10 mouse cellular contexts compared by ENCODE assay signal in the genomic region with DNA sequence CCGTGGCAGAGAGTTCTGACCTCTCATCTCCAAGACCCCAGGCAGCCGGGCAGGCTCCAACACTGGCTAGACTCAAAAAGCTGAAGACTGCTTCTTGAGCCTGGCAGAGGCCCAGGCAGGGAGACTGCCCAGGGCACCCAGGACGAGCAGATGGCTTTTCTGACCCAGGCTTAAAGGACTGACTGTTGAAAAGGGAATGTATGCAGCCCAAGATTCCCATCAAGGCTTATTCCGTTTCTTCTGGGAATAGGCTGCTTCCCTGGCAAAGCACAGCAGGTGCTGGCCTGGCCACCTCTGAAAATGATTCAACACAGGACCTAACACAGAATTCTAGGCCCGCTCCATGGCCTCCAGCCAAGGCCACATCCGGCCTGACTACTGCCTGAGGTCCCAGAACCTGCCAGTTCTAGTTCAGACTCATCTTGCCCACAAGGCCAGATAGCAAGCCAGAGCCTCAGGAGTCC. TPM values are rescaled to one million over a fixed set of nuclear protein-coding genes. Genes with fewer than 3 reads are reported as not detected.
DNase-seq lines count a peak whose midpoint lies in the region; ATAC-seq lines count a peak whose summit lies in the region.
"Had no signal": no experiment of that assay in that cellular context is flagged by ENCODE, and none has a peak within 500 bp of the region (broad histone marks: within the 10 kb centered on the region; RNA-seq: fewer than 3 reads in every experiment).

No protein-coding gene starts in this region.

- H3K4me2 ChIP-seq in heart, embryonic 11.5 days = no peak overlapping the region
- H3K4me2 ChIP-seq in midbrain, embryonic 15.5 days = no peak overlapping the region
- no peak overlapping the region for H3K4me2 ChIP-seq in forebrain, embryonic 12.5 days
- H3K4me2 ChIP-seq: lung, embryonic 15.5 days had no signal

- WGBS in heart, embryonic 10.5 days = 79% methylated on average over 6 of the region's 6 CpGs
- WGBS in heart, embryonic 11.5 days (ENCODE audit: insufficient replicate concordance) = 78% methylated on average over 6 of the region's 6 CpGs
- WGBS in midbrain, embryonic 15.5 days = 79% methylated on average over 6 of the region's 6 CpGs
- 79% methylated on average over 6 of the region's 6 CpGs for WGBS in forebrain, embryonic 12.5 days

- peaks cover 52% of the 10 kb centered on the region for H3K4me1 ChIP-seq in heart, embryonic 10.5 days
- H3K4me1 ChIP-seq in heart, embryonic 11.5 days (ENCODE audit: control insufficient read depth, insufficient read depth, low read length) = peaks cover 30% of the 10 kb centered on the region
- peaks cover 10% of the 10 kb centered on the region for H3K4me1 ChIP-seq in midbrain, embryonic 15.5 days
- peaks cover 13% of the 10 kb centered on the region for H3K4me1 ChIP-seq in forebrain, embryonic 12.5 days

- no peak overlapping the region for H3K27ac ChIP-seq in heart, embryonic 10.5 days
- no peak overlapping the region for H3K27ac ChIP-seq in heart, embryonic 11.5 days (ENCODE audit: low read depth, low read length)
- no peak overlapping the region for H3K27ac ChIP-seq in midbrain, embryonic 15.5 days
- H3K27ac ChIP-seq in forebrain, embryonic 12.5 days = no peak overlapping the region
- H3K27ac ChIP-seq: lung, embryonic 15.5 days had no signal

- no peak for ATAC-seq in heart, embryonic 11.5 days (replicated peaks; ENCODE audit: insufficient number of reproducible peaks, low FRiP score, low TSS enrichment)
- ATAC-seq in midbrain, embryonic 15.5 days (replicated peaks) = no peak
- no peak for ATAC-seq in forebrain, embryonic 12.5 days (ENCODE audit: low FRiP score)

- DNase-seq in heart, adult 18-20 months = peak; percentile 72 to 74
- no peak for DNase-seq in heart, embryonic 10.5 days (ENCODE audit: low spot score)
- peak; percentile 69 for DNase-seq in urinary bladder, postnatal 14 days (ENCODE audit: low spot score)
- no peak for DNase-seq in urinary bladder, postnatal 10 days (ENCODE audit: low spot score)
- no peak for DNase-seq in spleen, postnatal 14 days (ENCODE audit: low spot score in 2 of 2)

- H3K36me3 ChIP-seq in heart, embryonic 10.5 days = peaks cover 48% of the 10 kb centered on the region
- peaks cover 40% of the 10 kb centered on the region for H3K36me3 ChIP-seq in heart, embryonic 11.5 days (ENCODE audit: control insufficient read depth, insufficient read depth, low read length)
- peaks cover 32% of the 10 kb centered on the region for H3K36me3 ChIP-seq in midbrain, embryonic 15.5 days (replicated peaks)
- H3K36me3 ChIP-seq in forebrain, embryonic 12.5 days (replicated peaks) = peaks cover 45% of the 10 kb centered on the region

- no peak overlapping the region for H3K4me3 ChIP-seq in heart, embryonic 10.5 days
- H3K4me3 ChIP-seq in heart, embryonic 11.5 days (ENCODE audit: low read depth, low read length) = no peak overlapping the region
- H3K4me3 ChIP-seq in midbrain, embryonic 15.5 days = no peak overlapping the region
- H3K4me3 ChIP-seq in forebrain, embryonic 12.5 days (replicated peaks) = no peak overlapping the region
- H3K4me3 ChIP-seq: lung, embryonic 15.5 days had no signal

- no peaks in the 10 kb centered on the region for H3K9me3 ChIP-seq in heart, embryonic 10.5 days
- H3K9me3 ChIP-seq in heart, embryonic 11.5 days (replicated peaks; ENCODE audit: control insufficient read depth, low read length) = no peaks in the 10 kb centered on the region
- no peaks in the 10 kb centered on the region for H3K9me3 ChIP-seq in midbrain, embryonic 15.5 days
- no peaks in the 10 kb centered on the region for H3K9me3 ChIP-seq in forebrain, embryonic 12.5 days
- H3K9me3 ChIP-seq: lung, embryonic 15.5 days had no signal

- H3K9ac ChIP-seq in heart, embryonic 11.5 days (ENCODE audit: low read depth, low read length) = 0 out of 2 replicates have a peak overlapping the region, but pooled peaks have one; percentile 3
- no peak overlapping the region for H3K9ac ChIP-seq in midbrain, embryonic 15.5 days
- H3K9ac ChIP-seq in forebrain, embryonic 12.5 days = no peak overlapping the region
- H3K9ac ChIP-seq: lung, embryonic 15.5 days had no signal

- H3K27me3 ChIP-seq in heart, embryonic 10.5 days (ENCODE audit: insufficient read depth, poor library complexity, severe bottlenecking) = peaks cover 33% of the 10 kb centered on the region
- peaks cover 5% of the 10 kb centered on the region; the same call in 1 of the 2 replicates for H3K27me3 ChIP-seq in heart, embryonic 11.5 days (ENCODE audit: control insufficient read depth, insufficient read depth, low read length)
- peaks cover 25% of the 10 kb centered on the region for H3K27me3 ChIP-seq in midbrain, embryonic 15.5 days (replicated peaks)
- peaks cover 42% of the 10 kb centered on the region for H3K27me3 ChIP-seq in forebrain, embryonic 12.5 days
- H3K27me3 ChIP-seq: CH12.LX had no signal

RNA-seq across cellular contexts. Expression of gene Ifitm10, which starts 1.7 kb away (rescaled TPM):
- total RNA-seq in heart, adult 18-20 months (2021) = 1 to 10 TPM; 2.0 to 2.2 TPM
- 7.7 and 12.5 TPM in 2 replicates for polyA plus RNA-seq in heart, embryonic 10.5 days (2016; fragmentation: Nextera tagmentation; extraction: Ambion mirVana)
- 7.6 and 8.3 TPM in 2 replicates for polyA plus RNA-seq in heart, embryonic 11.5 days (2014; fragmentation: Nextera tagmentation; extraction: Ambion mirVana)
- polyA plus RNA-seq in midbrain, embryonic 15.5 days (2015; fragmentation: Nextera tagmentation; extraction: Ambion mirVana) = 9.5 and 10.1 TPM in 2 replicates
- 0.34 and 0.45 TPM in 2 replicates for polyA plus RNA-seq in forebrain, embryonic 12.5 days (2016; fragmentation: Nextera tagmentation; extraction: Ambion mirVana)
- total RNA-seq: CH12.LX had no signal

RNA-seq across cellular contexts. Expression of gene Gm49369, which starts 7.2 kb away (rescaled TPM):
- total RNA-seq in heart, adult 18-20 months (2021) = 1 to 10 TPM; 2.1 to 2.2 TPM
- 0.55 and 0.92 TPM in 2 replicates for polyA plus RNA-seq in heart, embryonic 10.5 days (2016; fragmentation: Nextera tagmentation; extraction: Ambion mirVana)
- 1.9 TPM in 1 of 2 replicates, not detected in the other for polyA plus RNA-seq in heart, embryonic 11.5 days (2014; fragmentation: Nextera tagmentation; extraction: Ambion mirVana)
- 1.4 and 4.4 TPM in 2 replicates for polyA plus RNA-seq in midbrain, embryonic 15.5 days (2015; fragmentation: Nextera tagmentation; extraction: Ambion mirVana)
- polyA plus RNA-seq in forebrain, embryonic 12.5 days (2016; fragmentation: Nextera tagmentation; extraction: Ambion mirVana) = 0.60 and 0.91 TPM in 2 replicates

RNA-seq across cellular contexts. Expression of gene Ctsd, which starts 12.5 kb away (rescaled TPM):
- total RNA-seq in heart, adult 18-20 months (2021) = 1,000 to 10,000 TPM in 1 of 2 experiments, 100 to 1,000 TPM in 1; 997 to 1,066 TPM
- 293 and 402 TPM in 2 replicates for polyA plus RNA-seq in heart, embryonic 10.5 days (2016; fragmentation: Nextera tagmentation; extraction: Ambion mirVana)
- 378 and 446 TPM in 2 replicates for polyA plus RNA-seq in heart, embryonic 11.5 days (2014; fragmentation: Nextera tagmentation; extraction: Ambion mirVana)
- 254 and 288 TPM in 2 replicates for polyA plus RNA-seq in midbrain, embryonic 15.5 days (2015; fragmentation: Nextera tagmentation; extraction: Ambion mirVana)
- polyA plus RNA-seq in forebrain, embryonic 12.5 days (2016; fragmentation: Nextera tagmentation; extraction: Ambion mirVana) = 132 TPM in 2 replicates

RNA-seq across cellular contexts. Expression of gene Syt8, which starts 59.4 kb away (rescaled TPM):
- total RNA-seq in heart, adult 18-20 months (2021) = not detected
- polyA plus RNA-seq in heart, embryonic 10.5 days (2016; fragmentation: Nextera tagmentation; extraction: Ambion mirVana) = 0.38 and 1.3 TPM in 2 replicates
- polyA plus RNA-seq in heart, embryonic 11.5 days (2014; fragmentation: Nextera tagmentation; extraction: Ambion mirVana) = 0.26 and 0.31 TPM in 2 replicates
- polyA plus RNA-seq in midbrain, embryonic 15.5 days (2015; fragmentation: Nextera tagmentation; extraction: Ambion mirVana) = not detected in 2 replicates
- not detected in 2 replicates for polyA plus RNA-seq in forebrain, embryonic 12.5 days (2016; fragmentation: Nextera tagmentation; extraction: Ambion mirVana)
- total RNA-seq: CH12.LX had no signal

Comparison
In these comparisons a context has a peak if more than half of its experiments do, and no peak if none do; other contexts are left out.
1. DNase-seq: peak in heart, adult 18-20 months (2 of 2) and urinary bladder, postnatal 14 days (single experiment); none in heart, embryonic 10.5 days (single experiment), urinary bladder, postnatal 10 days (single experiment) and spleen, postnatal 14 days (0 of 2).